ENCODE assay signal across 8 mouse cellular contexts in genomic region chr7:67486925-67487760, GRCm38 (mm10).
DNase-seq lines count a peak whose midpoint lies in the region; ATAC-seq lines count a peak whose summit lies in the region.

No protein-coding gene starts in this region.

- peak; percentile 49 for DNase-seq in embryo, embryonic 10 days (ENCODE audit: low spot score)
- DNase-seq in embryo, embryonic 9.5 days (ENCODE audit: extremely low spot score) = no peak
- peak; percentile 92 for DNase-seq in brain, adult 2 months (ENCODE audit: low read depth, low spot score)
- peak; percentile 23 for DNase-seq in embryo, embryonic 11.5 days (ENCODE audit: low read depth, low spot score)
- DNase-seq in heart, postnatal 10 days = peak; percentile 63 to 67
- DNase-seq in layer of hippocampus, adult 9-11 months = no peak
- no peak for DNase-seq in kidney, adult 8-10 months

- H3K4me2 ChIP-seq in kidney, embryonic 16.5 days (replicated peaks; ENCODE audit: low read depth, low read length) = no peak overlapping the region

- 79% methylated on average over 15 of the region's 15 CpGs for WGBS in kidney, embryonic 16.5 days

- intact Hi-C loops in heart, postnatal 10 days (cut with DNase I) = no loop called here

- no peak for ATAC-seq in kidney, embryonic 16.5 days (ENCODE audit: low FRiP score, low TSS enrichment)

- H3K4me3 ChIP-seq in kidney, embryonic 16.5 days (ENCODE audit: low read length) = no peak overlapping the region

- no peak overlapping the region for H3K27ac ChIP-seq in kidney, embryonic 16.5 days (ENCODE audit: low read length)

- H3K9ac ChIP-seq in kidney, embryonic 16.5 days (replicated peaks; ENCODE audit: low read length) = no peak overlapping the region

- no peaks in the 10 kb centered on the region for H3K36me3 ChIP-seq in kidney, embryonic 16.5 days (ENCODE audit: insufficient read depth, low read length)

- H3K4me1 ChIP-seq in kidney, embryonic 16.5 days (ENCODE audit: insufficient read depth, low read length) = no peaks in the 10 kb centered on the region

- H3K9me3 ChIP-seq in kidney, embryonic 16.5 days (ENCODE audit: low read length) = no peaks in the 10 kb centered on the region

- no peaks in the 10 kb centered on the region for H3K27me3 ChIP-seq in kidney, embryonic 16.5 days (ENCODE audit: insufficient read depth, low read length)

Comparison
In these comparisons a context has a peak if more than half of its experiments do, and no peak if none do; other contexts are left out.
1. DNase-seq: peak in embryo, embryonic 10 days (single experiment), brain, adult 2 months (single experiment), embryo, embryonic 11.5 days (single experiment) and heart, postnatal 10 days (2 of 2); none in embryo, embryonic 9.5 days (single experiment), layer of hippocampus, adult 9-11 months (single experiment) and kidney, adult 8-10 months (0 of 2).